Mouse (Mus musculus): ENCODE results near the gene Dmxl2. TPM values are rescaled to one million over a fixed set of nuclear protein-coding genes. Genes with fewer than 3 reads are reported as not detected.
A peak's percentile ranks its signal among the peaks of the same experiment; 100 is the strongest.

The Dmxl2 gene
- total and polyA plus RNA-seq, 3 experiments: 6.1 to 238 (median 9.1) TPM

DNA sequence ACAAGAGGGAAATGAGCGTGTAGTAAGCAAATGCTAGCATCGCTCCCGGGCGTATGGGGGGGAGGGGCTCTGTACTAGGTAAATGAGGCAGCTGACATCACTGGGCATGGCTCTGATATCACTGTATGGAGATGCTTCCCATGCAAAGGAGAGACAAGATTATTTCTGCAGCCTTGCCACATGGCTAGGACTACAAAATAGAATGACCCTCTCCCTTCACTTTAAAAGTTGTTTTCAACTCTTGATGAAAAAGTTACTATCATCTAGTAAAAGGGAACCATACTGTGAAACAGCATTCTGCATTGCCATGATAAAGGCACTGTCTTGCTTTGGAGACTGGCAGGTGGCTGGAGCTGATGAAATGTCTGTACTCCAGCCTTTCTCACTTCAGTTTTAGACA, 18.2 kb downstream of the Dmxl2 start (continued):
- no peak for TF ChIP-seq POLR2AphosphoS5 (IDR thresholded peaks at IDR 0.05; ENCODE audit: borderline replicate concordance, low read depth, low read length)

- peak; percentile 46 for DNase-seq (ENCODE audit: low read depth, low spot score)
- H3K9me3 ChIP-seq (replicated peaks; ENCODE audit: insufficient read depth, low read length): no peaks in the 10 kb centered on the region
- no peaks in the 10 kb centered on the region; the same call in none of the 2 replicates for H3K79me2 ChIP-seq (ENCODE audit: control insufficient read depth, insufficient read depth, low read length, poor library complexity)
- peak overlapping the region; percentile 75 for H3K27ac ChIP-seq (ENCODE audit: control insufficient read depth, low read depth, low read length)
- H3K36me3 ChIP-seq (ENCODE audit: control insufficient read depth in 1 of 2, insufficient read depth in 2 of 2, low read length in 2 of 2): peaks cover 0 to 33% of the 10 kb centered on the region in 2 experiments; a peak in 2 of 4 replicates
- no peaks in the 10 kb centered on the region for H3K27me3 ChIP-seq (ENCODE audit: control insufficient read depth in 1 of 2, insufficient read depth in 2 of 2, low read length in 2 of 2)
- peak overlapping the region; percentile 30 to 39 for H3K4me3 ChIP-seq (ENCODE audit: control insufficient read depth in 1 of 2, insufficient read depth in 1 of 2, low read depth in 2 of 2, low read length in 2 of 2)
- peak overlapping the region; percentile 54 for H3K9ac ChIP-seq (ENCODE audit: control insufficient read depth, low read depth, low read length, poor library complexity, severe bottlenecking)
- H3K4me1 ChIP-seq (ENCODE audit: control insufficient read depth in 1 of 2, insufficient read depth in 2 of 2, low read length in 2 of 2): peaks cover 34 to 41% of the 10 kb centered on the region in 2 experiments
- peak; percentile 49; the same call in 1 of the 2 replicates for TF ChIP-seq USF1 (IDR thresholded peaks at IDR 0.05; ENCODE audit: low read depth, low read length)
- peak; percentile 16; the same call in 1 of the 2 replicates for TF ChIP-seq BHLHE40 (IDR thresholded peaks at IDR 0.05; ENCODE audit: borderline replicate concordance, low read depth, low read length)
- peak; percentile 67 for TF ChIP-seq MYC (IDR thresholded peaks at IDR 0.05; ENCODE audit: low read depth, low read length)
- peak; percentile 70; the same call in 1 of the 2 replicates for TF ChIP-seq MXI1 (IDR thresholded peaks at IDR 0.05; ENCODE audit: low read depth, low read length)
- TF ChIP-seq ZNF384 (IDR thresholded peaks at IDR 0.05; ENCODE audit: low read depth, low read length): no peak
- peak; percentile 77 for TF ChIP-seq MAX (IDR thresholded peaks at IDR 0.05; ENCODE audit: low read length)
- TF ChIP-seq TBP (IDR thresholded peaks at IDR 0.05; ENCODE audit: low read depth, low read length): no peak
- no peak for TF ChIP-seq RAD21 (IDR thresholded peaks at IDR 0.05; ENCODE audit: low read depth, low read length)
Measured at GRCm38 (mm10) chr9:54482763-54483162, 18.7 kb downstream of the Dmxl2 start.

GRCm38 (mm10) chr9:54479054-54479453, 22.4 kb downstream of the Dmxl2 start:
- H3K4me1 ChIP-seq (ENCODE audit: control insufficient read depth in 1 of 2, insufficient read depth in 2 of 2, low read length in 2 of 2): peaks cover 29% of the 10 kb centered on the region in 2 experiments
- H3K36me3 ChIP-seq (ENCODE audit: control insufficient read depth in 1 of 2, insufficient read depth in 2 of 2, low read length in 2 of 2): peaks cover 0 to 22% of the 10 kb centered on the region in 2 experiments; a peak in 2 of 4 replicates
- H3K9ac ChIP-seq (ENCODE audit: control insufficient read depth, low read depth, low read length, poor library complexity, severe bottlenecking): no peak overlapping the region
- H3K27ac ChIP-seq (ENCODE audit: control insufficient read depth, low read depth, low read length): no peak overlapping the region
- no peaks in the 10 kb centered on the region for H3K27me3 ChIP-seq (ENCODE audit: control insufficient read depth in 1 of 2, insufficient read depth in 2 of 2, low read length in 2 of 2)
- TF ChIP-seq KAT2A (conservative IDR thresholded peaks at IDR 0.05; ENCODE audit: low read depth, low read length): no peak
- peak; percentile 67 for TF ChIP-seq ZNF384 (IDR thresholded peaks at IDR 0.05; ENCODE audit: low read depth, low read length)
- H3K4me3 ChIP-seq (ENCODE audit: control insufficient read depth in 1 of 2, insufficient read depth in 1 of 2, low read depth in 2 of 2, low read length in 2 of 2): no peak overlapping the region
- DNase-seq (ENCODE audit: low read depth, low spot score): no peak
- H3K9me3 ChIP-seq (replicated peaks; ENCODE audit: insufficient read depth, low read length): no peaks in the 10 kb centered on the region
- no peaks in the 10 kb centered on the region; the same call in none of the 2 replicates for H3K79me2 ChIP-seq (ENCODE audit: control insufficient read depth, insufficient read depth, low read length, poor library complexity)

DNA sequence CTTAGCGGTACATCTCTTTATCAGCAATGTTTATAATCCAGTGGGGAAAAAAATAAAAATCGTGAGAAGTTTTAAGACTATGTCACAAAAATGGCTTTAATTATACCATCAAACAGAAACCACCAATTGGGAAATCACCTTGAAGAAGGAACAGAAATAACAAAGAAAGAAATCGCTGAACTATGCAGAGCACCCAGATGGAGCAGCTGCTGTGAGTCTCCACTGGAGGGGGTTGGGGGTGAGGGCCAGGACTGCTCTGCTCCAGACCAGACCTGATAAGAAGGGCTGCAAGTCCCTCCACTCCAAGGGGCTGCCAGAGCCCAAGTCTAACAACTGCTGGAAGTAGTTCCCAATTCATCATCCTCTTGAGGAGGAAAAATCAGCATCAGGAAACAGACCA, 23.3 kb downstream of the Dmxl2 start:
- no peak overlapping the region for H3K4me3 ChIP-seq (ENCODE audit: control insufficient read depth in 1 of 2, insufficient read depth in 1 of 2, low read depth in 2 of 2, low read length in 2 of 2)
- H3K36me3 ChIP-seq (ENCODE audit: control insufficient read depth in 1 of 2, insufficient read depth in 2 of 2, low read length in 2 of 2): peaks cover 0 to 16% of the 10 kb centered on the region in 2 experiments; a peak in 2 of 4 replicates
- peaks cover 22 to 24% of the 10 kb centered on the region in 2 experiments for H3K4me1 ChIP-seq (ENCODE audit: control insufficient read depth in 1 of 2, insufficient read depth in 2 of 2, low read length in 2 of 2)
- no peak overlapping the region for H3K27ac ChIP-seq (ENCODE audit: control insufficient read depth, low read depth, low read length)
- H3K9ac ChIP-seq (ENCODE audit: control insufficient read depth, low read depth, low read length, poor library complexity, severe bottlenecking): no peak overlapping the region
- H3K79me2 ChIP-seq (ENCODE audit: control insufficient read depth, insufficient read depth, low read length, poor library complexity): no peaks in the 10 kb centered on the region; the same call in none of the 2 replicates
- DNase-seq (ENCODE audit: low read depth, low spot score): no peak
- no peaks in the 10 kb centered on the region for H3K9me3 ChIP-seq (replicated peaks; ENCODE audit: insufficient read depth, low read length)
- H3K27me3 ChIP-seq (ENCODE audit: control insufficient read depth in 1 of 2, insufficient read depth in 2 of 2, low read length in 2 of 2): no peaks in the 10 kb centered on the region
- TF ChIP-seq ZNF384 (IDR thresholded peaks at IDR 0.05; ENCODE audit: low read depth, low read length): no peak
- no peak for TF ChIP-seq ZMIZ1 (IDR thresholded peaks at IDR 0.05; ENCODE audit: low read depth, low read length)
- TF ChIP-seq ETS1 (IDR thresholded peaks at IDR 0.05; ENCODE audit: low read depth, low read length): no peak
- no peak for TF ChIP-seq RCOR1 (IDR thresholded peaks at IDR 0.05; ENCODE audit: low read depth, low read length)
- TF ChIP-seq MEF2A (IDR thresholded peaks at IDR 0.05; ENCODE audit: extremely low read depth, insufficient replicate concordance, low read depth, low read length, poor library complexity, severe bottlenecking): no peak
- TF ChIP-seq ELF1 (IDR thresholded peaks at IDR 0.05; ENCODE audit: low read depth, low read length): no peak
- TF ChIP-seq TBP (IDR thresholded peaks at IDR 0.05; ENCODE audit: low read depth, low read length): no peak
- no peak for TF ChIP-seq USF1 (IDR thresholded peaks at IDR 0.05; ENCODE audit: low read depth, low read length)
- no peak for TF ChIP-seq JUND (IDR thresholded peaks at IDR 0.05; ENCODE audit: low read depth, low read length)
- no peak for TF ChIP-seq CHD2 (IDR thresholded peaks at IDR 0.05; ENCODE audit: low read length)
- no peak for TF ChIP-seq TAL1 (IDR thresholded peaks at IDR 0.05; ENCODE audit: low read length)
- TF ChIP-seq CHD1 (IDR thresholded peaks at IDR 0.05; ENCODE audit: low read depth, low read length): no peak
- TF ChIP-seq GABPA (IDR thresholded peaks at IDR 0.05; ENCODE audit: low read depth, low read length): no peak
- no peak for TF ChIP-seq MAZ (IDR thresholded peaks at IDR 0.05; ENCODE audit: low read depth, low read length)
- TF ChIP-seq HCFC1 (IDR thresholded peaks at IDR 0.05; ENCODE audit: low read depth, low read length): no peak
- TF ChIP-seq MYC (IDR thresholded peaks at IDR 0.05; ENCODE audit: low read depth, low read length): no peak
- TF ChIP-seq NRF1 (IDR thresholded peaks at IDR 0.05; ENCODE audit: insufficient read depth, low read depth, low read length, poor library complexity, severe bottlenecking): no peak

Measured in MEL (cell line).